Mouse (Mus musculus) liver, embryonic 14.5 days (tissue): ENCODE measurements around the gene Pdik1l. TPM values are rescaled to one million over a fixed set of nuclear protein-coding genes. Genes with fewer than 3 reads are reported as not detected.

ENCODE experiments used
- ATAC-seq: fragments of 200-750 bp; cut with Nextera tagmentation; 2 replicates; pipeline ENCODE4 v1.8.0; 2017; ENCODE audit warnings: moderate number of reproducible peaks, mild to moderate bottlenecking, moderate library complexity; ENCODE audit not compliant: insufficient read depth
- DNase-seq, 3 experiments: peaks; one replicate each; pipeline ENCODE4 v3.0.0-alpha.2; 2012 to 2013; ENCODE audit warnings: low read depth in 3 of 3, low spot score in 3 of 3
- H3K27ac ChIP-seq: fragments of 300-500 bp; sonication (generic); 2 replicates; pipeline ENCODE4 v1.5.1; 2014; ENCODE audit warnings: moderate library complexity, mild to moderate bottlenecking, control low read depth, inconsistent platforms
- H3K27me3 ChIP-seq: fragments of 300-500 bp; sonication (generic); 2 replicates; pipeline ENCODE4 v1.6.1; 2014; ENCODE audit warnings: mild to moderate bottlenecking, low read length, moderate library complexity; ENCODE audit not compliant: control insufficient read depth, insufficient read depth
- H3K36me3 ChIP-seq: fragments of 300-500 bp; sonication (generic); replicated peaks from 2 replicates; pipeline ENCODE4 v1.6.1; 2014; ENCODE audit warnings: low read depth; ENCODE audit not compliant: control insufficient read depth, insufficient read depth
- H3K4me1 ChIP-seq, 2 experiments: fragments of 200-500 bp in 1 of 2; fragments of 300-500 bp in 1 of 2; sonication (generic) in 1 of 2; replicated peaks; 2 replicates each; pipeline ENCODE4 v1.6.1; 2012 to 2014; ENCODE audit warnings: antibody characterized with exemption in 1 of 2, inconsistent platforms in 1 of 2, low read length in 1 of 2; ENCODE audit not compliant: control insufficient read depth in 2 of 2, insufficient read depth in 2 of 2
- H3K4me2 ChIP-seq: fragments of 300-500 bp; sonication (generic); 2 replicates; pipeline ENCODE4 v1.6.1; 2014; ENCODE audit warnings: low read depth, mild to moderate bottlenecking, control low read depth, moderate library complexity
- H3K4me3 ChIP-seq, 2 experiments: fragments of 200-500 bp in 1 of 2; fragments of 300-500 bp in 1 of 2; sonication (generic) in 1 of 2; 2 replicates each; pipeline ENCODE4 v1.5.1; 2012 to 2014; ENCODE audit warnings: low read depth in 2 of 2, low read length in 2 of 2, mild to moderate bottlenecking in 2 of 2, control low read depth in 1 of 2, inconsistent platforms in 1 of 2, moderate library complexity in 1 of 2; ENCODE audit not compliant: insufficient read depth in 1 of 2
- H3K9ac ChIP-seq: fragments of 300-500 bp; sonication (generic); replicated peaks from 2 replicates; pipeline ENCODE4 v1.6.1; 2014; ENCODE audit warnings: mild to moderate bottlenecking, control low read depth, moderate library complexity
- H3K9me3 ChIP-seq: fragments of 300-500 bp; sonication (generic); 2 replicates; pipeline ENCODE4 v1.6.1; 2016; ENCODE audit warnings: low read length, mixed read lengths; ENCODE audit not compliant: control insufficient read depth
- CTCF ChIP-seq: IDR thresholded peaks from 2 replicates; pipeline ENCODE4 v1.5.1; 2016; ENCODE audit warnings: antibody characterized with exemption, low read depth, control low read depth
- EP300 ChIP-seq: IDR thresholded peaks from 2 replicates; pipeline ENCODE4 v1.6.1; 2016; ENCODE audit warnings: antibody characterized with exemption, low read depth
- WGBS: fragments of 180-500 bp; shearing (Covaris S2); extraction: QIAGEN DNeasy Blood & Tissue Kit; methylation state at CpG from one replicate; pipeline ENCODE4 v1.1.7; 2014; ENCODE audit not compliant: insufficient replicate concordance; 5-methylcytosine and 5-hydroxymethylcytosine counted together
- polyA plus RNA-seq, 2 experiments: library from polyadenylated mRNA; depleted of rRNA in 1 of 2; stranded (reverse) in 1 of 2; unstranded in 1 of 2; fragments of >200 nt; fragmentation: Nextera tagmentation in 1 of 2; extraction: Ambion mirVana in 1 of 2; gene quantifications; 2 replicates each; pipeline versions ENCODE4 v1.2.1 to v1.2.3; 2012 to 2014

Pdik1l gene
- polyA plus RNA-seq, 2 experiments = 4.5 to 12.4 TPM

DNA sequence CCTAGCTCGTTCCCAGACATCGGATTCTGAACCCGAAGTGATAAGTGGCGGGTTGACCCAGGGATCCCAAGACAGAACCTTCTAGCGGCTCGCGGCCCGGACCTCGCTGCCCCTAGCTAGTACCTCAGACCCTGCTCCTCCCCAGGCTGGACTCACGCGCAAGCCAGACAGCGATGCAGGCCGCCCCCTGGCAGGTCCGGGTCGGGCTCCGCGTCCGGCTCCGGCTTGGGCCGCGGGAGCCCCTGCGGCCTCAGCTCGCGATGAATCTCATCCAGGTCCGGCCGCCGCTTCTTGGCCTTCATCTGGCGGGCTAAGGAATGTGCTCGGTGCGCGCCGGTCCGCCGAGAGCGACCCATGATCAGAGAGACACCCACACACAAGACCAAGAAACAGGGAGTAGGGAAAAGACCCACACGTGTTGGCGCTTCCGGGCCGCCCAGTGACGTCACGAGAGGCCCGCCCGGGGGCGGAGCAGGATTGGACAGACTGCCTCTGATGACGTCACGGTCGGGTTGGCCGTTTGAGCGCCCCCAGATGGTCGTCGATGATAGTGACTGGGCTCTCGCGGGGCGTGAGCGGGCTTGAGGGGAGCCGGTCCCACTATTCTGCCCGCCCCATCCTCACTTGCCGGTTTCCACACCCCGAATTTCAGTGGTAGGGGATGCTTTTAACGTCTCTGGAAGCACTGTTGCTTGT is 42.4 kb downstream of the Pdik1l start, which contains the start of gene Zfp593:
Gene Zfp593 (minus strand): TSS at position 445 of the 696 bp plus-strand sequence.
- no peak within 1 kb of the TSS for H3K27ac ChIP-seq
- no peaks in the 10 kb centered on the region for H3K9me3 ChIP-seq
- H3K27me3 ChIP-seq = peaks cover 28% of the 10 kb centered on the region
- DNase-seq = peak; percentile 78 to 81 (median 80)
- peak within 1 kb of the TSS; percentile 93 for H3K4me2 ChIP-seq
- peak; percentile 86 for ATAC-seq
- peak; percentile 90 for TF ChIP-seq CTCF
- peak; percentile 35; the same call in 1 of the 2 replicates for TF ChIP-seq EP300
- H3K9ac ChIP-seq = peak within 1 kb of the TSS; percentile 86
- WGBS = under 1% methylated on average over 60 of the region's 60 CpGs
- H3K4me3 ChIP-seq = peak within 1 kb of the TSS; percentile 73 to 84
- peaks cover 2 to 3% of the 10 kb centered on the region in 2 experiments; a peak in 2 of 4 replicates for H3K4me1 ChIP-seq
- H3K36me3 ChIP-seq = no peaks in the 10 kb centered on the region

DNA sequence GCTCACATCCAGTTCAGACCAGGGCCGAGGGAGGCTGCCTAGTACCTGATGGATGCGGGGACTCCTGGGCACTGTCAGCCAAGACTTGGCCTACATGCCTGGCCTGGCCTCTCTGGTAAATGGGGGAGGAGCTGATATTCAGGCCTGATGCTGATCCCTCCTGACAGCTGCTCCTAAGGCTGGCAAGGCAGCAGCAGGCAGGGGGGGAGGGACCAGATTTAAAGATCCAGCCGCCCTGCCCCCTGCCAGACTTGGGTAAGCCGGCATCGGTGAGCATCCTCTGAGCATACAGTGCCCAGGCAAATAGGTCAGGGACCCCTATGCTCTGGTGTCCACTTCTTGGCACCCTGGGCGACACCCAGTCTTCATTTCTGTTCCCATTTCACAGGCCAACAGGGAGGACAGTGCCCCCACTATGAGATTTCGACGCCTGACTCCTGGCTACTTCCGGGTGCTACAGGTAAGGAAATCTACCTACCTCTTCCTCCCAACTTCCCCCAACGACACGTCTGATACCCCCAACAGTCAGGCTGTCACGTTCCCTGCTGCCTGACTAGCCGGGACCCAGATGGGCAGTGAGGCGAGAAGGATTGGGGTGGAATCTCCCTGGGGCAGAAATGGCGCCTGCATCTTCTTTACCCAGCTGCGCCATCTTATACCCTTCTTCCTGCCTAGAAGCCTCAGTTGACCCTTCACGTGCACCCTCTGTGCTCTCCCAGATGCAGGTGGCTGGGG is 44.0 kb downstream of the Pdik1l start, which contains the start of gene E130218I03Rik:
Gene E130218I03Rik (plus strand): TSS at position 147 of the 735 bp plus-strand sequence.
- ATAC-seq (no peak), DNase-seq (no peak)

DNA sequence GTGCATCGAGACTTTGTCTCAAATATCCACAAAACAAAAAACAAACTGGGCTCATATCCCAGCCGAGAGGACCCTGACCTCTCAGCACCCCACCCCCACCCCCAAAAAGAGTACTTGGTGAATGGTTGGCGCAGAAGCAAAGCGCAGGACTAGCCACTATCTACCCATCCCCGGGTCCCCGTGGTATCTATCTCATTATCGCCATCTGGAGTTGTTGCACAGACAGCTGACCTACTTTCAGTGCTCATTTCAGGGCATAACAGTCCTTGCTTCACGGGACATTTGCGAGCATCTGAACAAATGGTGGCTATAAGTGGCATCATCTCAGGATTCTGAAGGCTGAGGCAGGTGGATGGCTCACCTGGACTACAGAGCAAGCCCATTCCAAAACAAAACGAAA is 49.0 kb downstream of the Pdik1l start:
- no peak for DNase-seq

More for the DNA sequence above, 44.0 kb downstream of the Pdik1l start, which contains the start of gene E130218I03Rik:
- Histone ChIP-seq H3K27me3 (peaks cover 13% of the 10 kb centered on the region), H3K9ac (no peak within 1 kb of the TSS), H3K27ac (no peak within 1 kb of the TSS), H3K36me3 (no peaks in the 10 kb centered on the region), H3K4me1 (peaks cover 2 to 6% of the 10 kb centered on the region in 2 experiments; a peak in 3 of 4 replicates), H3K9me3 (no peaks in the 10 kb centered on the region), H3K4me3 (peak within 1 kb of the TSS; percentile 73 to 84; a peak in 3 of 4 replicates), H3K4me2 (peak within 1 kb of the TSS; percentile 93)
- 82% methylated on average over 17 of the region's 17 CpGs for WGBS
- TF ChIP-seq CTCF = no peak

DNA sequence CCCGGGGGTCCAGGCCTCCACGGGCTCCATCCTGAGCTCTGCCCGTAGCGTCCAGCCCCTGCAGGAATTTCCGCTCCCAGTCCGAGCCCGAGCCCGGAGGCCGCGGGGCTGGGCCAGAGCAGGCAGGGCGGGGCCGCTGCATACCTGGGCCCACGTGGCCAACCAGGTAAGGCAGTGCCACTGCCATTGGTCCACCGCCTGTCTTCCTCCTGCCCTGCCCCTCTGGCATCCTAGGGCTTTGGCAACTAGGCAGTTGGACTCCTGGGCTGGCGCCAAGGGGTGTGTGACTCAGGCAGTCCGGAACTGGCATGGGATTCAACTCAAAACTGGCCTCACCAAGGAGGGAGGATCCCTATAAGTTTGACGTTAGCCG is 49.4 kb downstream of the Pdik1l start, which contains the start of gene Cnksr1:
Gene Cnksr1 (minus strand): TSS at position 121 of the 373 bp plus-strand sequence.
- H3K9me3 ChIP-seq = no peaks in the 10 kb centered on the region
- DNase-seq = no peak
- H3K27ac ChIP-seq = no peak within 1 kb of the TSS
- H3K4me1 ChIP-seq = peaks cover 0 to 3% of the 10 kb centered on the region in 2 experiments; a peak in 2 of 4 replicates
- TF ChIP-seq CTCF (no peak), EP300 (no peak)
- peaks cover 2% of the 10 kb centered on the region; the same call in 1 of the 2 replicates for H3K27me3 ChIP-seq
- H3K36me3 ChIP-seq = no peaks in the 10 kb centered on the region
- H3K4me3 ChIP-seq = no peak within 1 kb of the TSS
- peak within 1 kb of the TSS; percentile 17; the same call in 1 of the 2 replicates for H3K4me2 ChIP-seq
- 6% methylated on average over 18 of the region's 18 CpGs for WGBS
- no peak for ATAC-seq
- H3K9ac ChIP-seq = no peak within 1 kb of the TSS

More for the DNA sequence above, 49.0 kb downstream of the Pdik1l start:
- Histone ChIP-seq H3K9me3 (no peaks in the 10 kb centered on the region), H3K27ac (no peak overlapping the region), H3K36me3 (no peaks in the 10 kb centered on the region), H3K27me3 (peaks cover 2% of the 10 kb centered on the region; the same call in 1 of the 2 replicates), H3K4me3 (no peak overlapping the region), H3K4me2 (peak overlapping the region; percentile 17; the same call in 1 of the 2 replicates), H3K4me1 (peaks cover 0 to 3% of the 10 kb centered on the region in 2 experiments; a peak in 2 of 4 replicates), H3K9ac (no peak overlapping the region)
- no peak for ATAC-seq
- TF ChIP-seq EP300 = no peak
- TF ChIP-seq CTCF = no peak
- 12% methylated on average over 10 of the region's 10 CpGs for WGBS
